Mouse (Mus musculus): ENCODE data around the gene Il21.
A peak's percentile ranks its signal among the peaks of the same experiment; 100 is the strongest.

Gene Il21

GRCm38 (mm10) chr3:37232586-37233222 is at the start of gene Il21:
Il21 (minus strand) TSS chr3:37232636.
- DNase-seq, result no peak

GRCm38 (mm10) chr3:37280871-37281270 is 48.4 kb upstream of the Il21 start:
- peak; percentile 49 for DNase-seq

GRCm38 (mm10) chr3:37280221-37280620 is 47.8 kb upstream of the Il21 start:
- peak in 1 of 2 experiments; percentile 7 for DNase-seq

GRCm38 (mm10) chr3:37274661-37275060 is 42.2 kb upstream of the Il21 start:
- DNase-seq, result no peak

GRCm38 (mm10) chr3:37273092-37273491 is 40.7 kb upstream of the Il21 start:
- DNase-seq, result no peak

GRCm38 (mm10) chr3:37271209-37271608 is 38.8 kb upstream of the Il21 start:
- DNase-seq, result peak; percentile 67 to 69

- no peak for DNase-seq
Observed at GRCm38 (mm10) chr3:37269926-37270325, 37.5 kb upstream of the Il21 start.

- no peak for DNase-seq
Observed at GRCm38 (mm10) chr3:37268338-37268737, 35.9 kb upstream of the Il21 start.

- no peak for DNase-seq
Observed at GRCm38 (mm10) chr3:37259331-37259999, 27.0 kb upstream of the Il21 start.

GRCm38 (mm10) chr3:37257776-37258175 is 25.3 kb upstream of the Il21 start:
- DNase-seq, result no peak

GRCm38 (mm10) chr3:37250967-37251366 is 18.5 kb upstream of the Il21 start:
- DNase-seq, result no peak

- DNase-seq, result no peak
Observed at GRCm38 (mm10) chr3:37235025-37235424, 2.6 kb upstream of the Il21 start.

- DNase-seq, result no peak
Observed at GRCm38 (mm10) chr3:37231153-37231552, 1.3 kb downstream of the Il21 start.

GRCm38 (mm10) chr3:37229082-37229829 is 3.2 kb downstream of the Il21 start:
- DNase-seq, result no peak

GRCm38 (mm10) chr3:37225124-37225523 is 7.3 kb downstream of the Il21 start:
- no peak for DNase-seq

GRCm38 (mm10) chr3:37219071-37219470 is 13.4 kb downstream of the Il21 start:
- peak; percentile 15 to 28 for DNase-seq

- DNase-seq, result no peak
Observed at GRCm38 (mm10) chr3:37205226-37205800, 27.1 kb downstream of the Il21 start.

- peak; percentile 18 to 23 for DNase-seq
Observed at GRCm38 (mm10) chr3:37204556-37204955, 27.9 kb downstream of the Il21 start.

- peak; percentile 84 to 87 for DNase-seq
Observed at GRCm38 (mm10) chr3:37203984-37204428, 28.4 kb downstream of the Il21 start.

GRCm38 (mm10) chr3:37202856-37203255 is 29.6 kb downstream of the Il21 start:
- no peak for DNase-seq

GRCm38 (mm10) chr3:37201122-37201916 is 31.1 kb downstream of the Il21 start:
- DNase-seq, result no peak

GRCm38 (mm10) chr3:37198302-37198701 is 34.1 kb downstream of the Il21 start:
- DNase-seq, result no peak

GRCm38 (mm10) chr3:37191953-37192352 is 40.5 kb downstream of the Il21 start:
- no peak for DNase-seq

Data from B cell, adult 2 months (primary cell).